Mouse (Mus musculus) bone marrow, adult 2 months (tissue): ENCODE results near the gene Sh3rf1.

Experiments used
- CTCF ChIP-seq: fragments of 200-500 bp; IDR thresholded peaks from 2 replicates; pipeline ENCODE4 v1.5.1; 2011; ENCODE audit warnings: low read length, control low read depth; ENCODE audit not compliant: control insufficient read depth, insufficient read depth
- POLR2A ChIP-seq: fragments of 200-500 bp; IDR thresholded peaks from 2 replicates; pipeline ENCODE4 v1.6.1; 2011; ENCODE audit warnings: low read depth, mild to moderate bottlenecking, control low read depth, low read length, borderline replicate concordance; ENCODE audit not compliant: control insufficient read depth

DNA sequence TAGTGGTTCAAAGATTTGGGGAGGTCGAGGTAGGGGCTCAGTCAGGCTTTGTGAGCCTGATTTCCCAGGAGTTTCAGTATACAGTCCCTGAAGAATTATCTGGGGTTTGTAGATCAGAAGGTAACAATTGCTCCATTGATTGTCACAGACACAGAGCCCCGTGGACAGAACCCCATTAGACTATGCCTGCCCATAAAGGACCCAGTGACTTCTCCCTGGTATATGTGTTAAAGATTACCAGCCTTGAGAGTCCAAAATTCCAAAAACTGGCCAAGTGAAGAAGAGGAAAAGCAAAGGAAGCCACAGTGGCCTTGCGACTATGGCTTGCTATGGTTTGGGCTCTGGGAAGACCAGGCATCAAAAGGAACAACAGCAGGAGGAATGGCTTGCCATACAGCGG lies 136.7 kb downstream of the Sh3rf1 start:
- no peak for TF ChIP-seq CTCF
- TF ChIP-seq POLR2A: no peak
